Mouse (Mus musculus): ENCODE data around the gene Cabcoco1. TPM values are rescaled to one million over a fixed set of nuclear protein-coding genes. Genes with fewer than 3 reads are reported as not detected.
A peak's percentile ranks its signal among the peaks of the same experiment; 100 is the strongest.

Cabcoco1 gene
- 16.4 and 17.0 TPM in 2 replicates for polyA plus RNA-seq (2014; fragmentation: Nextera tagmentation; extraction: Ambion mirVana)

- 5% methylated on average over 17 of the region's 17 CpGs for WGBS (ENCODE audit: insufficient replicate concordance)
- peaks cover 7% of the 10 kb centered on the region; the same call in 1 of the 2 replicates for H3K4me1 ChIP-seq (ENCODE audit: control insufficient read depth, insufficient read depth, low read length)
- H3K36me3 ChIP-seq (ENCODE audit: control insufficient read depth, insufficient read depth, low read length), result no peaks in the 10 kb centered on the region
- H3K9me3 ChIP-seq (replicated peaks; ENCODE audit: control insufficient read depth, low read length), result no peaks in the 10 kb centered on the region
- peak within 1 kb of the TSS; percentile 44 for H3K4me3 ChIP-seq (ENCODE audit: low read depth, low read length)
- H3K4me2 ChIP-seq, result peak within 1 kb of the TSS; percentile 70
- H3K27ac ChIP-seq (ENCODE audit: low read depth, low read length), result peak within 1 kb of the TSS; percentile 74
- no peaks in the 10 kb centered on the region for H3K27me3 ChIP-seq (ENCODE audit: control insufficient read depth, insufficient read depth, low read length)
- peak within 1 kb of the TSS; percentile 70 for H3K9ac ChIP-seq (ENCODE audit: low read depth, low read length)
- ATAC-seq (replicated peaks; ENCODE audit: insufficient number of reproducible peaks, low FRiP score, low TSS enrichment), result peak; percentile 67
Measured at GRCm38 (mm10) chr10:68541139-68541942, at the start of gene Cabcoco1. Gene Cabcoco1, minus strand, starts transcription at chr10:68541896.

- H3K9ac ChIP-seq (ENCODE audit: low read depth, low read length), result no peak overlapping the region
- H3K4me1 ChIP-seq (ENCODE audit: control insufficient read depth, insufficient read depth, low read length), result no peaks in the 10 kb centered on the region
- ATAC-seq (replicated peaks; ENCODE audit: insufficient number of reproducible peaks, low FRiP score, low TSS enrichment), result no peak
- no peaks in the 10 kb centered on the region for H3K9me3 ChIP-seq (replicated peaks; ENCODE audit: control insufficient read depth, low read length)
- no peaks in the 10 kb centered on the region for H3K27me3 ChIP-seq (ENCODE audit: control insufficient read depth, insufficient read depth, low read length)
- WGBS (ENCODE audit: insufficient replicate concordance), result 81% methylated on average over 11 of the region's 11 CpGs
- H3K36me3 ChIP-seq (ENCODE audit: control insufficient read depth, insufficient read depth, low read length), result no peaks in the 10 kb centered on the region
- H3K27ac ChIP-seq (ENCODE audit: low read depth, low read length), result no peak overlapping the region
- no peak overlapping the region for H3K4me2 ChIP-seq
- no peak overlapping the region for H3K4me3 ChIP-seq (ENCODE audit: low read depth, low read length)
Measured at GRCm38 (mm10) chr10:68589530-68590252, 48.0 kb upstream of the Cabcoco1 start.

- Histone ChIP-seq H3K4me2 (no peak overlapping the region), H3K4me1 (ENCODE audit: control insufficient read depth, insufficient read depth, low read length) (no peaks in the 10 kb centered on the region), H3K9ac (ENCODE audit: low read depth, low read length) (no peak overlapping the region), H3K36me3 (ENCODE audit: control insufficient read depth, insufficient read depth, low read length) (no peaks in the 10 kb centered on the region), H3K9me3 (replicated peaks; ENCODE audit: control insufficient read depth, low read length) (no peaks in the 10 kb centered on the region), H3K27ac (ENCODE audit: low read depth, low read length) (no peak overlapping the region), H3K27me3 (ENCODE audit: control insufficient read depth, insufficient read depth, low read length) (no peaks in the 10 kb centered on the region), H3K4me3 (ENCODE audit: low read depth, low read length) (no peak overlapping the region)
- no peak for ATAC-seq (replicated peaks; ENCODE audit: insufficient number of reproducible peaks, low FRiP score, low TSS enrichment)
- WGBS (ENCODE audit: insufficient replicate concordance), result 86% methylated on average over 4 of the region's 4 CpGs
Measured at GRCm38 (mm10) chr10:68587416-68588040, 45.8 kb upstream of the Cabcoco1 start.

- no peaks in the 10 kb centered on the region for H3K27me3 ChIP-seq (ENCODE audit: control insufficient read depth, insufficient read depth, low read length)
- H3K4me3 ChIP-seq (ENCODE audit: low read depth, low read length), result no peak overlapping the region
- H3K27ac ChIP-seq (ENCODE audit: low read depth, low read length), result no peak overlapping the region
- H3K36me3 ChIP-seq (ENCODE audit: control insufficient read depth, insufficient read depth, low read length), result no peaks in the 10 kb centered on the region
- WGBS (ENCODE audit: insufficient replicate concordance), result 80% methylated on average over 9 of the region's 9 CpGs
- no peak overlapping the region for H3K4me2 ChIP-seq
- H3K4me1 ChIP-seq (ENCODE audit: control insufficient read depth, insufficient read depth, low read length), result no peaks in the 10 kb centered on the region
- no peak for ATAC-seq (replicated peaks; ENCODE audit: insufficient number of reproducible peaks, low FRiP score, low TSS enrichment)
- H3K9ac ChIP-seq (ENCODE audit: low read depth, low read length), result no peak overlapping the region
- no peaks in the 10 kb centered on the region for H3K9me3 ChIP-seq (replicated peaks; ENCODE audit: control insufficient read depth, low read length)
Measured at GRCm38 (mm10) chr10:68577321-68577720, 35.6 kb upstream of the Cabcoco1 start.

- Histone ChIP-seq H3K27ac (ENCODE audit: low read depth, low read length) (no peak overlapping the region), H3K4me2 (no peak overlapping the region), H3K9me3 (replicated peaks; ENCODE audit: control insufficient read depth, low read length) (no peaks in the 10 kb centered on the region), H3K9ac (ENCODE audit: low read depth, low read length) (no peak overlapping the region), H3K36me3 (ENCODE audit: control insufficient read depth, insufficient read depth, low read length) (no peaks in the 10 kb centered on the region), H3K27me3 (ENCODE audit: control insufficient read depth, insufficient read depth, low read length) (no peaks in the 10 kb centered on the region), H3K4me1 (ENCODE audit: control insufficient read depth, insufficient read depth, low read length) (no peaks in the 10 kb centered on the region), H3K4me3 (ENCODE audit: low read depth, low read length) (no peak overlapping the region)
- ATAC-seq (replicated peaks; ENCODE audit: insufficient number of reproducible peaks, low FRiP score, low TSS enrichment), result no peak
Measured at GRCm38 (mm10) chr10:68568172-68568571, 26.5 kb upstream of the Cabcoco1 start.

GRCm38 (mm10) chr10:68562344-68562743, 20.6 kb upstream of the Cabcoco1 start:
- no peaks in the 10 kb centered on the region for H3K4me1 ChIP-seq (ENCODE audit: control insufficient read depth, insufficient read depth, low read length)
- H3K4me3 ChIP-seq (ENCODE audit: low read depth, low read length), result no peak overlapping the region
- H3K9ac ChIP-seq (ENCODE audit: low read depth, low read length), result no peak overlapping the region
- WGBS (ENCODE audit: insufficient replicate concordance), result 85% methylated on average over 5 of the region's 5 CpGs
- no peak overlapping the region for H3K4me2 ChIP-seq
- no peak for ATAC-seq (replicated peaks; ENCODE audit: insufficient number of reproducible peaks, low FRiP score, low TSS enrichment)
- no peak overlapping the region for H3K27ac ChIP-seq (ENCODE audit: low read depth, low read length)
- no peaks in the 10 kb centered on the region for H3K9me3 ChIP-seq (replicated peaks; ENCODE audit: control insufficient read depth, low read length)
- H3K27me3 ChIP-seq (ENCODE audit: control insufficient read depth, insufficient read depth, low read length), result no peaks in the 10 kb centered on the region
- no peaks in the 10 kb centered on the region for H3K36me3 ChIP-seq (ENCODE audit: control insufficient read depth, insufficient read depth, low read length)

GRCm38 (mm10) chr10:68558828-68559219, 17.1 kb upstream of the Cabcoco1 start:
- H3K4me1 ChIP-seq (ENCODE audit: control insufficient read depth, insufficient read depth, low read length), result no peaks in the 10 kb centered on the region
- no peaks in the 10 kb centered on the region for H3K9me3 ChIP-seq (replicated peaks; ENCODE audit: control insufficient read depth, low read length)
- no peak overlapping the region for H3K9ac ChIP-seq (ENCODE audit: low read depth, low read length)
- no peaks in the 10 kb centered on the region for H3K36me3 ChIP-seq (ENCODE audit: control insufficient read depth, insufficient read depth, low read length)
- H3K4me3 ChIP-seq (ENCODE audit: low read depth, low read length), result no peak overlapping the region
- no peak for ATAC-seq (replicated peaks; ENCODE audit: insufficient number of reproducible peaks, low FRiP score, low TSS enrichment)
- H3K27me3 ChIP-seq (ENCODE audit: control insufficient read depth, insufficient read depth, low read length), result no peaks in the 10 kb centered on the region
- H3K4me2 ChIP-seq, result no peak overlapping the region
- H3K27ac ChIP-seq (ENCODE audit: low read depth, low read length), result no peak overlapping the region
- WGBS (ENCODE audit: insufficient replicate concordance), result 65% methylated on average over 4 of the region's 4 CpGs

GRCm38 (mm10) chr10:68558105-68558827, 16.6 kb upstream of the Cabcoco1 start:
- Histone ChIP-seq H3K36me3 (ENCODE audit: control insufficient read depth, insufficient read depth, low read length) (no peaks in the 10 kb centered on the region), H3K4me2 (no peak overlapping the region), H3K27ac (ENCODE audit: low read depth, low read length) (no peak overlapping the region), H3K27me3 (ENCODE audit: control insufficient read depth, insufficient read depth, low read length) (no peaks in the 10 kb centered on the region), H3K4me3 (ENCODE audit: low read depth, low read length) (no peak overlapping the region), H3K9me3 (replicated peaks; ENCODE audit: control insufficient read depth, low read length) (no peaks in the 10 kb centered on the region), H3K9ac (ENCODE audit: low read depth, low read length) (no peak overlapping the region), H3K4me1 (ENCODE audit: control insufficient read depth, insufficient read depth, low read length) (no peaks in the 10 kb centered on the region)
- WGBS (ENCODE audit: insufficient replicate concordance), result 72% methylated on average over 13 of the region's 13 CpGs
- no peak for ATAC-seq (replicated peaks; ENCODE audit: insufficient number of reproducible peaks, low FRiP score, low TSS enrichment)
